Mouse (Mus musculus) cerebellum, postnatal 14 days (tissue): ENCODE measurements around the gene Pla2g2c.

Experiments used
- DNase-seq, 2 experiments: peaks; one replicate each; pipeline ENCODE4 v3.0.0; 2021; ENCODE audit warnings: mixed read lengths in 2 of 2

The Pla2g2c gene

DNA sequence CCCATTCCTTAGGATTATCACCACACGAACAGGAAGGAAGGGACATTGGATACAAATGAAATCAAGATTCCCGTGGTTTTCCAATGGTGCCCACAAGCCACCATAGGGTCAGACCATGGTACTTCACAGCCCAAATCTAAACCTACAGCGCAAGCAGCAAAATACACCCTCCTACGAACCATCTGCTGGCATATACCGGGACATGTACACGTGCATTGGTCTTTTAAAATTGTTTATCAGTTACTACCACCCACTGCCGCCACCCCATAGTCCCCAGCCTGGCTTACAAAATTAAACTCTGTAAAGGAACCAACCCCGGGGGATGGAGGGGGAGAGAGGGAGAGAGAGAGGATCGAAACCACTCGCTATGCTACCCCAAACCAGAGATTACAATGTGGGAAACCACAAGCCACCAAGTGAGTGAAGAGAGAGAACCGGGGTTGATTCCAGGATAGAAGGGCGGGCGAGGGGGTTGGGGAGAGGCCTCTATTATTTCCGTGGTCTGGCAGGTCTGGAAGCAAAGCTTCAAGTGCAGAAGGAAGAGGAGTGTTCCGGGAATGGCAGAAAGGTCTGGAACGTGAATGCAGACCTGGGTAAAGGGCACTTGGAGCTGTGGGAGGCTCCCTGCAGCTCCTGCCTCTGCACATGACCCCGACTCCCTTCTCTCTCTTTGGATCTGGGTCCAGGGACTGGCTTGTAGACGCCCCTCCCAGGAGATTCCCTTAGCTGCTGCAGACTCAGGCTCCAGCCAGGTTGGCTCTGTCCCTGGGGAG lies at the start of gene Pla2g2c:
Gene Pla2g2c, plus strand, starts transcription at position 439 of the 773 bp plus-strand sequence.
- DNase-seq = no peak

DNA sequence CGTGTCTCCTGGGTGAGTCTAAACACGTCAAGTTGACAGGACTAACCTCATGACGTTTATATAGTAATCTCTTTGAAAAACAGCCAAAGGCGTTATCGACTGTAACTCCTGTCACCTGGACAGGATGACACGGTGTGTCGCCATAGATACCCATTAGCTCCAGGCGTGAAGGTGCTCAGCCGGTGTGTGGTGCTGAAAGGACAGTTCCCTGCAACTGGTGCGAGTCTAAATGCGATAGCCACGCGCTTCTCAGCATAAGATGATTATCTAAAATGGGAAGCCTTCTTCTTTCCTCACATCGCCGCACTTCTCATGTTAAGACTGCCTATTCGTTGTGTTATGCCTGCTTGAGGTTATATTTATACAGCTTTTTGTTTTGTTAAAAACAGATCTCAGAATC lies 48.1 kb upstream of the Pla2g2c start:
- DNase-seq = no peak

DNA sequence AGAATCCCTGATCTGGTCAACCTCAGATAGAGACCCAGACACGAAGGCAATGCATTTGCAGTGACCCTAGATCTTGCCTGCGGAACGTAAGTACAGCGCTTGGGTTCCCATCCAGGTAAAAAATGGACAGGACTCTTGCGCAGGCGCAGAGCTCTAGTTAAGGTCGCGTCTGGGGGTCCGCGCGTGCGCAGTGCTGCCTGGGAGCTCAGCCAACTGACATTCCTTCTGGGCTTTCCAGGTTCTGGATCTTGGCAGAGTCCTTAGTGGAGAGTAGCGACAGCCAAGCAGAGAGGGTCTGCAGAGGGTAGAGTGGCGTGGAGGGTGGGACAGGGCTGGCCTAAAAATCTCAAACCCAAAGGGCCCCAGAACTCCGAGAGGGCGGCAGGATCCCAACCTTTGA lies 47.0 kb upstream of the Pla2g2c start:
- peak; percentile 98 for DNase-seq

DNA sequence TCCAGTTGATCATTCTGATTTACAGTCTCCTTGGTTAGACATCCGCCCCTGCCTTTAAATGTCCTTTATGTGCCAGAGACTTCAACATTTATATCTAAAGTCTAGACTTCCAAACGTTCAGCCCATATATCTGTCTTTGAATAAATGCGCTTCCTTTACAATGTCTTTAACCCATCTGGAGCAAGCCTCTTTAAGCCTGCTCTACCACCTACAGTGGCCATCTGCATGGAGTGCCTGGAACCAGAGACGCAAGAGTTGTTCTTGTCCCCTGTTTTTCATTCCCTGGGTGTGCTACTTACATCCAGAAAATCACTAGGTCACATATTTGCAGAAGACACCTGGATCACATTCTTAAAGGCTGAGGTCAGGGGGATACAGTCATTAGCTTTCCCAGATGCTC lies 44.5 kb upstream of the Pla2g2c start:
- no peak for DNase-seq

DNA sequence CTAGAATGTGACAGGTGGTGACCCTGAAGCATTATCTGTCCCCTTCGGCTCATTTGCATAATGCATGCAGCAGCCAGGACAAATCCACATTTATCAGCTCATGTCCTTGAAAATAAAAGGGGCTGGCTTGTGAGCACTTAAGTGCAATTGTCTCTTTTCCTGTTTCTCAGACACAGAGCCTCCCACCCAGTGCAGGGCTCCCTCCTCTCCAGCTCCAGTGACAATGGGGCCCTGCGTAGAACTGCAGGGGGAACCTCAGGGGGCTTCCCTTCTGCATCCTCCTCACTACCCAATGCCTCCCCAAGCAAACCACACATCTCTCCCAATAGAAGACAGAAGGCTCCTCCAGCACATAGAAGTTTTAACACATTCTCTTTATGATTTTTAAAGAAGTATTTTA lies 41.8 kb upstream of the Pla2g2c start:
- no peak for DNase-seq

DNA sequence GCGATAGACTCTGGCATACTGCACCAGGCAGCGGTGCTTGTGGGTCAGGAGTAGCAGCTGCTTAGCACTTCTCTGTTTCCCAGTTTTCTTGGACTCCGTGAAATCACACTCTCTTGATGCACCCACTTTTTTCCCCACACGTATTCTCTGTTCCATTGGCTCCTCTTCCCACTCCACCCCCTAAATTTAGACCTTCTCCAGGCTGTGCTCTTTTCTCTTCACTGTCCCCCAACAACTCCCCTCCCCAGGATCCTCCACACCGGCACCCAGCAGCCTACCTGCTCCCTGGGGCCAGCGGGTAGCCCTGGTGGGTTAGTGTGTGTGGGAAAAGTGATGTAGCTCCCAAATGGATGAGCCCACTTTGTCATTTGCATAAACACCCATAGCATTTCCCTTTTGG lies 38.8 kb upstream of the Pla2g2c start:
- DNase-seq = no peak

DNA sequence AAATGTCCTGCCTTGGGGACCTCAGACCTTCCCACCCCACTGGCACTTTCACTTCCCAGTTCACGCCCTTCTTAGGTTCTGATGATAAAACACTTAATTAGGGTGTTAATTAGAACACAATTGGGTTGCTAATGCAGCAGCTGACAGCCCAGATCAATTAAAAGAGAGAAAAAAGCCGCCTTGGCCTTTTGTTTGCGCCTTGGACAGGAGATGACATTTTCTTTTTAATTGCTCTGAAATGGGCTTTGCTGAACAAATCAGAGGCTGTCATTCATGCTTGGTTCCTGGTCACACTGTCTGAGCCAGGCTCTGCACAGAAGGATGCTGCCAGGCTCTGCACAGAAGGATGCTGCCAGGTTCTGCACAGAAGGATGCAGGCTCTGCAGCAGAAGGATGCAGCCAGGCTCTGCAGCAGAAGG lies 35.5 kb upstream of the Pla2g2c start:
- DNase-seq = peak; percentile 48 to 50

DNA sequence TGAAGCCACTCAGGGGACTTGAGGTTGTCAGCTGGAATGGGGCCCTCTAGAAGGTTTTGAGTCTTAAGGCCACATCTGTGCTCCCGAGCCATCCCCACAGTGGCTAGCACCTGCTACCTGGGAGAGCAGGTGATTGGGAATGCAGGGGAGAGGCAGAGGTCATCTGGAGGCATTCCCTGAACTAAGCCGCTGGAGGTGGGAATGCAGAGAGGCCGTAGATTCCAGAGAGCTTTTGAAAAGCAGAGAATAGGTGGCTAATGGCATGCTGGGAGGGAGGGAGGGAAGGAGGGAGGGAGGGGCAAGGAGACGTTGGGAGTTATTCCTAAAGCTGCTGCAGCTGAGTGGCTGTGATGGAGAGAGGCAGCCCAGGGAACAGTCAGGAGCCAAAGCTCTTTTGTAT lies 34.0 kb upstream of the Pla2g2c start:
- no peak for DNase-seq

DNA sequence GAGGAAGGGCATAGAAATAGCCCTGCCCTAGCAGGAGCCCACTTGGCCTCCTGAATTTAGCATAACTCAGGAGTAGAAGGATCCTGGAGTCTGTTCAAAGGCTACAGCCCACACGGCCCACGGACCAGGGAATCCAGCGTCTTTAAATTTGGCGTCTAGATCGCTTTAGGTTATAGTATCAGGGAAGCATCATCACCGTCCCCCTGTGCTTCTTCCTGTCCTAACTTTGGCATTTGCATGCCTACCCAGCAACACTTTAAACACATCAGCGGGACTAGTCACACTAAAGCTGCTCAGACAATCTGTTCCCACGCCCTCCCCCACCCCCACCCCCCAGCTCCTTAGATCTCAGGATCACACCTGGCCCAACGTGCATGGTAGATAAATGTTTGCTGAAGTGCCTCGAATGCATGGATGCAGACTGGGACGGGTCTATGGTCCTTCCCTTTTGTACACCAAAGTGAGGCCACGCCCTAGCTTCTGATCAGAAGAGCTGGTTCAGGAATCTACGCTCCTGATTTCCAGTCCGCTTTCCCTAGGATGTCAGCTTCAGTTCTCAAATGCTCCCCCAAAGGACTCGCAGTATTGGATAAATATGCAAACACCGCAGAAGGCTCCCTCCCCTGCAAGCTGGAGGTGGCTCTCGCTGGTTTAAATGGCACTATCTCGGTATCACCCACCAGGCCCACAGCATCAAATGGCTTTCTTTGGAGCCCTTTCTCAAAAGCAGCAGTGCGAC lies 33.0 kb upstream of the Pla2g2c start:
- DNase-seq = no peak

DNA sequence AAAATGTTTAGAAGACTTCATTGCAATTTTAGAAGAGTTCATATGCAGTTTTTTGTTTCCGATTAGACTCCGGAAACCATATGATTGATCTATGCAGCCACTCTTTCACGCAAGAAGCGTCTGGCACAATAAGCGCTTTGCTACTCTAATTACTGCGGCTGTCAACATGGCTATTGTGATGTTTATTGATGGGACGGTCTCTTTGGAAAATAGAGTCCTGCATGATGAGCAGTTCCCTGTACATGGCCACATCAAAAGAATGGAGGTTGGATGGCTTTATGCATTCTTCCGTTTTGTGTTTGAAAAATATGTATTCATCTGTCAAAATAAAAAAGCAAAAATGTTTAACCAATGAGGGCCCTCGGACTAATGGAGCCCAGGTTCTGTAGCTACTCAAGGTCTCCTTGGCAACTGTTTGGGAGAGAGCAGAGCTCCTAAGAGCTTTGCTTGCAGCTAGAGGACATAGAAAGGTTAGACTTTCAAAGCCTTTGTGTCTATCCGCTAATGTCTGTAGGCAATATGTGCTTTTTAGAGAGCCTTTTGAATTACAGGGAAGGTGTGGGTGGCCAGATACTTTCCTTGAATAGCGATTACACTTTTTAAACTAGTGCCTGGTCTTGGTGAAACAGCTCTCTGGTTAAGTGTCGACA lies 31.4 kb upstream of the Pla2g2c start:
- no peak for DNase-seq

DNA sequence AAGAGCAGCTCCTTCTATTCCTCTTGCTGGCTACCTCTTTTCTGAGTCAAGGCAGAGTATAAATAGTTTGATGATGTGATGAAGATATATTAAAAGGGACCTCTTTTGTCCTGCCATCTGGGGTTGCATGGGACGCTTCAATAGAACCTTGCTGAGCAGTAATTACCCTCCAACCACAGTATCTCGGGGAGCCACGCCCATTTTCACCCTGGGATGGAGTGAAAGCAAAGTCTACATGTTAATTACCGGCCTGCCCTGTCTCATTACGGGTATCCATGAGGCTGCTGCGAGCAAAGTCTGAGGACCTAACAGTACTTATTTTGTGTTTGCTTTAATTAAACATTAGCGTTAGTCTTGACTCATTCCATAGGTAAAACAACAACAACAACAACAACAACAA lies 27.9 kb upstream of the Pla2g2c start:
- no peak for DNase-seq

DNA sequence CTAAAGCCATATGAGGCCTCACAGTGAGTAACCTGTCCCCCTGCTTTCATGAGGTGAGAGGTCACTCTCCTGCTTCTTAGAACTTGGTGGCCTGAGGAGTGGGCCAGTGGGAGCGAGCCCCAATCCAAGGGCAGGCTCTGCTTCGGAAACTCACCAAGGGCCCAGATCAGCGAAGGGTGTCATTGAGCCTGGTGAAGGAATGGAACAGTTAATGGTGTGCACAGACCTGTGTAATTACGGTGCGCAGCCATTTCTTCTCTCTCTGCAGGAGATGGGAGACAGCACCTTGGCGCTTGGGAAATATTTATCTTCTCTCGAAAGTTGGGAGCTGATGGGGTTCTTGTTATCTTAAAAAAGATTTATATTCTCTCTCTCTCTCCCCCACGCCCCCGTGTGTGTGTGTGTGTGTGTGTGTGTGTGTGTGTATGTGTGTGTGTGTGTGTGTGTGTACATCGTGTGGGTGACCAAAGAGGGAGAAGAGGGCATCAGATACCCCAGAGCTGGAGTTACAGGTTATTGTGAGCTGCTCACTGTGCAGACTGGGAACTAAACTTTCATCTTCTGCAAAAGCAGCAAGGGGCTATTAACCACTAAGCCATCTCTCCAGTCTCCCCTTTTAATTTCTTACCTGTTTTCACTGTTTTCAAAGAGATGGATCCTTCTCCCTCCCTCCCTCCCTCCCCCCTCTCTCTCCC lies 27.3 kb upstream of the Pla2g2c start:
- no peak for DNase-seq

DNA sequence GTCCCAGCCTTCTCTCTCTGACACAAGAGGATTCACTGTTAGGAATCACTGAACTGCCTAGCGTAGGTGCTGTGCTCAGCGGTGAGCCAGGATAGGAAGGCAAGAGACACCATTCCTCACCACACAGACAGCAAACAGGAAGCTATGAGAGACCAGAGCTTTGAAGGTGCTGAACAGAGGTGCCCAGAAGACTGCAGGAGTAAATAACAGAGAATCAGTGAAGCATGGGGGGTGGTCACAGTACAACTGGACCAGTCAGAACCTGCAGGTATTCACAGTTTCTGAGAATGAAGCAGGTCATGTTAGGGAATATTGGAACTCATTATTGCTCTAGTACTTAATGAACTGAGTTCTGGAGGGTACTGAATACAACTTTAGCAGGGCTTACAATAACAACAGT lies 26.3 kb upstream of the Pla2g2c start:
- DNase-seq = no peak

DNA sequence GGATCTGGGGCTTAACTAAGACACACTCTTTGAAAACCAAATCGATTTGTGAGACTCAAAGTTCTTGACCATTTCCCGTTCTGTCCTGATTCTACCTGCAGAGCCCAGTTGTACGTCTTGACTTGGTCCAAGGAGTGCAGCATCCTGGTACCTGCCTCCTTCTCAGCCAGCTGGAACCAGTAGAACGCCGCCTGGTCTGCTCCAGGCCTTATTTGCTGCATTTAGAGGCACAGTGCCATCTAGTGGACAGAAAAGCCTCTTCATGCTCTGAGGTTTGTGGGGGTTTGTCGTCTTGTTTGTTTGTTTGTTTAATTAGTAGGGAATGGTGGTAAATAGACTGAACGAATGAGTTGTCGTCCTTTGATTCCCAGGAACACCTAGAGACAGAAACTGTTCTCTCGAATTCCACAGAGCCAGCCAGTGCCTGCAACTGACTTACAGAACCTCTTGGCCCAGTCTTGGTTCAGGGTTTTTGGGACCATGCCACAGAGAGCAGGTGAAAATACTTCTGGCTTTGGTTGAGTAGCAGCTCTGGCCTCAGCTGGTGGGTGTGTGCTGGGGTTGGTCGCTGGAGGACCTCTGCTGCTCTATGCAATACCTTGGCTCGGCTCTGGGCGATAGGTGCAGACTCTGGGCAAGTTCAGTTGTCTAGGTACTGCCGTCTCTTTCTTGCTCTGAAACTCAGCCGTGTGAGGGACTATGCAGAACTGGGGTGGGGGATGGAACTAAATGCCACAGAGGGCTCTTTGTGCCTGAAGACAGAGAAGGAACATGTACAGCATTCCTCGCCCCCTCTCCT lies 24.2 kb upstream of the Pla2g2c start:
- DNase-seq = peak; percentile 85 to 87

DNA sequence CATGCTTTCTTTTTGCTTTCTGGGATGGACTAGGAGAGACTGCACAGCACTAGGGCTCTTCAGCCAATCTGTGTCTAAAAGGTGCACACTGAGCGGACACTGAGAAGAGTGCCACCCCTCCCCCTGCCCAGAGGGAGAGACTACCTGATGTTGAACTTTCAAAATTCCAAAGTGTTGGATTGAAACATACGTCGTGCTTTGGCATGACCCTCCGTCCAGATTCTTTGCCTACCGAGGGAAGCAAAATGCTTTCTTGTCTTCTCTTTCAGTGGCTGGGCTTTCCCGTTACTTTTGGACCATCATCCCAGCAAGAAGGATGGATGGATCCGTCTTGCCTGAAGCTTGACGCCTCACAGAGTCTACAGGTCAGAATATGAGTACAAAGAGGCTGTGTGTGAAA lies 23.5 kb upstream of the Pla2g2c start:
- DNase-seq = no peak

DNA sequence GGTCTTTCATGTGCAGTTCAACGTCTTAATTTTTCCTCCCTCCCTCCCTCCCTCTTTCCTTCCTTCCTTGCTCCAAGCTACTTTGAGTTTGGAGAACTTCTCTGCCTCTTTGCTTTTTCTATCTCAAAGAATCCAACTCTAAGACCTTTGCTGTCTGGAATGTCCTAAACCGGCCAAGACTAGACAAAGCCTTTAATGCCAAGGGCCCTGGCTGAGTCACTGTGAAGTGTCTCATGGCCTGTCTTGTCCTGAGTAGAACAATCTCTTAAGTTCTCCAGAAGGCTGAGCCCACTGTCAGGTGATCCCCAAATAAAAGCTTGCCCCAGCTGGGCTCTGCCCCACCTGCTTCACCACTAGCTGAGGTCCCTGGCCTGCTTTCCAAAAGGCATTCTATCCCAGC lies 22.6 kb upstream of the Pla2g2c start:
- DNase-seq = no peak

DNA sequence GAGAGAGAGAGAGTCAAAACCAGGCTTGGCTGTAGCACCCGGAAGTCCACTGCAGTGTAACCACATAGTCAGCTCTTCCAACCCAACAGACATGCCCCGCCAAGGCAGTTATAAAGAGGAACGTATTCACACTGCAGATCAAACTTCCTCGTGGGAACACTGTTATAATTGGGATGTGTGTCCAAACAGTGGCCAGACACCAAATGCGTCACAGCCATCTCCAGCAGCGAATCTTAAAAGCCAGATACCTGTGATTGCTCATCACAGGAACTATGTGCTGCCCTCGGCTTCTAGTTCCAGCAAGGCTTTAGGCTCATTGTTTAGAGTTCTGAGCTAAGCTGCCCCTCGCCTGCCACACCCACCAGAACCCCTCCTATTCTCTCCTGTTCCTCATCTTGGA lies 22.1 kb upstream of the Pla2g2c start:
- no peak for DNase-seq

DNA sequence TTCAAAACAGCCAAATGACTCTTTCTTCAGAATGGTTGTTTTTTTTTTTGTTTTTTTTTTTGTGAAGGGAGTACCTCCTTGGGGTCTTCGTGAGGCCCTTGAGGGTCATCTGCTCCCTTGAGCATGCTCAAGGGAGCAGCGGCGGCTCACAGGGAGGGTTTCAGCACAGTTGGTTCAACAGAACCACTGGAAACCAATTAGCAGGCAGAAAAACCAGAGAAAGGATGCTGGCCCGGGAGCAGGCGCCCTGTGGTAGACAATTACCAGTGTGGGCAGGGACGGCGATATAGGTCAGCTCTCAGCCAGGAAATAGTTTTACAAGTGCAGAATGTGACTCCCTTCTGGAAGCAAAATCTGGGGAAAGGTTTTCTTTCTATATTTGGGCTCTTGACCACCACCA lies 21.0 kb upstream of the Pla2g2c start:
- no peak for DNase-seq

DNA sequence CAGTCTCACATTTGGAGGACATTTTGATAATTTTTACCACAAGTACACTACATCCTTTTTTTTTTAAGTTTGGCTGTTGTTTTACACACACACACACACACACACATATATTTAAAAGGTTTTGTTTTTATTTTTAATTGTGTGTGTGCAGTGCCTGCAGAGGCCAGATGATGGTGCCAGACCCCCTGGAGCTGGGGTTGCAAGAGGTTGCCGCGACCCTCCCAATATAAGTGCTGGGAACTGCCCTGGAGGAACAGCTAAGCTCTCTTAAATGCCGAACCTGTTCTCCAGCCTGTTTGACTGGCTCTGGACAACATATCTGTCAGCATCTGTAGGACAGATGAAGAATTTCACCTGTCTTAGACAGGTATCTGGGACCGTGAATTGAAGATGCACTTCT lies 20.4 kb upstream of the Pla2g2c start:
- no peak for DNase-seq

DNA sequence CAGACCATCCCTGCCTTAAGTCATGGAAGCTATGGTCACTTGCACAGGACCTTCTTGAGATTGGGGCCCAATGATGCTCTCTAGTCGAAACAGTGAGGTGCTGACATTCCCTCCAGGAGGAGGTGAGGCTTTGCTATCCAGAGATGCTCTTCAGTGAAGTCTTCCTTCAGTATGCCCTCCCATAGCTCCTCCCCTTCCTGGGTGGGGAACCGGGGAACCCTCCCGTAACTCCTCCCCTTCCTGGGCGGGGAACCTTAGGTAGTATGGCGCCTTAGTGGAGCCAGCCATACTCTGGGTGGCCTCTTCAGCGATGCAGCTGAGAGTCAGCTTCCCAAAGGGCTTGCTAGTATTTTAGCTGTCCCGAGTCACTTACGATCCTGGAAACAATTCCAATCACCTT lies 18.0 kb upstream of the Pla2g2c start:
- no peak for DNase-seq

DNA sequence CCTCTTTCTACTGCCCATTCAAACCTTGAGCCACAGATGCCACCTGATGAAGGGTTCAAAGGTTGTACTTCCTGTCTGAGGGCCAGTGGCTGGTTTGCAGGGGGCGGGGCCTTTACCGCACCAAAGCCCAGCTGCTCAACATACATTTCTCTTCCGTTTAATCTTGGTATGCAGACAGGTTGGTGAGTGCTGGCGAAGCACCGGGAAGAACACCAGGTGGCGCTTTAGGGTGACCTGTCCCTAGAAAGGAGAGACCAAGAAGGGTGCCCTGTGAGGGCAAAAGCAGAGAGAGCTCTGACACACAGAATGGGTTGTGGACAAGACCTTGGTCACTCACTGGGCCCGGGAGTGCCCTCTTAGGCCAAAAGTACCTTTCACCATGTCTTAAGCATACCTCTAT lies 16.0 kb upstream of the Pla2g2c start:
- DNase-seq = peak; percentile 84 to 85

DNA sequence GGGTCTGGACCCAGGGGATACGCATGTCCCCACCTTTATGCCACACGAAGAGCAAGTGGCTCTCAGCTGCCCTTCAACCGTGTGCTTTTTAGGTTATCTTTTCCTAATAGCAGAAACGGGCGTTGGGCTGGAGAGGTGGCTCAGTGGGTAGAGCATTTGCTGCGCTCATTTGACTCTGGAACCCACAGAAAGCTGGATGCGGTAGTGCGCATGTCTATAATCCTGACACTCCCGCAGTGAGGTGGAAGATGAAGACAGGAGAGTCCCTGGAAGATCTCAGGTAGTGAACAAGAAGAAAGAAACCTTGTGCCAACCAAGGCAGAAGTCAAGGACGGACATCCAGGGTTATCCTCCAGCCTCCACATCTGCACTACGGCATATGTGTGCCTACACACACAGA lies 15.3 kb upstream of the Pla2g2c start:
- no peak for DNase-seq

DNA sequence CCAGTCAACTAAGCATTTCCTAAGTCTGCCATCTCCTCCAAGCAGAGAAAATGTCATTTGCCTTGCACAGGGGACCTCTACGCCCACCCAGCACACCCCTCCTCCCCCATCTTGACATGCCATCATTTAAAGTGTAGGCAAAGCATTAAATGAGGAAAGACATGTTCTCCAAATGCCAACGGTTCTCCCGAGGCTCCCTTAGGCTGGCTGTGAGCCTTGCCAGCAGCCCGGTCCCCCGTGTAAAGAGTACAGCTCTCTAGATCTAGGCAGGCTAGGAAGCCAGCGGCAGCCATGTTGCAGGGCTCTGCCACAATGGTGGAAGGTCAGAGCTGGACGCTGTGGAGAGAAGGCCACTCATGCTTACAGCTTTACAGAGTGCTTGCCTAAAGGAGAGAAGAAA lies 14.6 kb upstream of the Pla2g2c start:
- DNase-seq = peak; percentile 65 to 67
